Mouse (Mus musculus) CH12.LX (cell line): ENCODE measurements at regions not wholly inside any gene's neighbourhood (a gene's known extent, or its start where the extent isn't known, plus 50 kb on each side); places are given as distances from the start of the nearest gene placed in this dataset.

Experiments
- DNase-seq: peaks from one replicate; pipeline ENCODE4 v3.0.0-alpha.2; 2013; ENCODE audit errors: extremely low read depth
- H3K27ac ChIP-seq: 2 replicates; pipeline ENCODE4 v1.5.1; 2012; ENCODE audit warnings: low read depth, mild to moderate bottlenecking, control low read depth, moderate library complexity; ENCODE audit not compliant: insufficient read depth
- H3K27me3 ChIP-seq: replicated peaks from 2 replicates; pipeline ENCODE3; 2012; ENCODE audit warnings: inconsistent platforms
- H3K36me3 ChIP-seq, 2 experiments: replicated peaks in 1 of 2; 2 replicates each; pipeline versions ENCODE3 to v1.6.1; 2012; ENCODE audit warnings: inconsistent platforms in 1 of 2, low read length in 1 of 2, mild to moderate bottlenecking in 1 of 2, mixed read lengths in 1 of 2, moderate library complexity in 1 of 2; ENCODE audit not compliant: control insufficient read depth in 1 of 2, insufficient read depth in 1 of 2
- H3K4me1 ChIP-seq, 2 experiments: 2 replicates each; pipeline ENCODE4 v1.6.1; 2012; ENCODE audit warnings: inconsistent platforms in 1 of 2, moderate library complexity in 1 of 2; ENCODE audit not compliant: insufficient read depth in 2 of 2, control insufficient read depth in 1 of 2
- H3K4me2 ChIP-seq: 2 replicates; pipeline ENCODE4 v1.6.1; 2012; ENCODE audit warnings: low read depth, mild to moderate bottlenecking, control low read depth; ENCODE audit not compliant: poor library complexity, insufficient read depth, severe bottlenecking
- H3K4me3 ChIP-seq, 3 experiments: fragments of 150-350 bp in 1 of 3; sonication (generic) in 1 of 3; replicated peaks in 1 of 3; 2 replicates each; pipeline versions ENCODE3 to v1.5.1; 2011 to 2012; ENCODE audit warnings: low read depth in 2 of 3, low read length in 2 of 3, mild to moderate bottlenecking in 2 of 3, moderate library complexity in 2 of 3, control low read depth in 1 of 3, improper control_type of control experiment in 1 of 3, inconsistent platforms in 1 of 3, mixed read lengths in 1 of 3; ENCODE audit not compliant: poor library complexity in 1 of 3
- H3K79me2 ChIP-seq: replicated peaks from 2 replicates; pipeline ENCODE4 v1.6.1; 2012; ENCODE audit warnings: mild to moderate bottlenecking, moderate library complexity; ENCODE audit not compliant: control insufficient read depth, poor library complexity, insufficient read depth, severe bottlenecking; ENCODE audit errors: extremely low read depth
- H3K9ac ChIP-seq: 2 replicates; pipeline ENCODE4 v1.6.1; 2012; ENCODE audit warnings: low read depth, mild to moderate bottlenecking, control low read depth, moderate library complexity; ENCODE audit not compliant: insufficient read depth
- H3K9me3 ChIP-seq: replicated peaks from 2 replicates; pipeline ENCODE3; 2012; ENCODE audit warnings: low read length, inconsistent platforms, mixed read lengths
- CHD1 ChIP-seq: IDR thresholded peaks from 2 replicates; pipeline ENCODE4 v1.6.1; 2012; ENCODE audit warnings: low read depth, low read length, improper control_type of control experiment, inconsistent platforms
- CTCF ChIP-seq, 2 experiments: IDR thresholded peaks in 1 of 2; conservative IDR thresholded peaks in 1 of 2; 2 replicates each; pipeline ENCODE4 v1.5.1; 2011 to 2012; ENCODE audit warnings: low read depth in 2 of 2, low read length in 2 of 2, improper control_type of control experiment in 1 of 2, inconsistent platforms in 1 of 2, mild to moderate bottlenecking in 1 of 2, moderate library complexity in 1 of 2
- EP300 ChIP-seq: IDR thresholded peaks from 2 replicates; pipeline ENCODE4 v1.6.1; 2011; ENCODE audit warnings: low read length, improper control_type of control experiment
- ETS1 ChIP-seq: conservative IDR thresholded peaks from 2 replicates; pipeline ENCODE4 v1.6.1; 2012; ENCODE audit warnings: low read depth, mild to moderate bottlenecking, inconsistent platforms, low read length, improper control_type of control experiment, moderate library complexity
- JUN ChIP-seq: IDR thresholded peaks from 2 replicates; pipeline ENCODE4 v1.6.1; 2011; ENCODE audit warnings: low read depth, mild to moderate bottlenecking, low read length, improper control_type of control experiment, moderate library complexity; ENCODE audit not compliant: insufficient read depth
- JUND ChIP-seq: conservative IDR thresholded peaks from 2 replicates; pipeline ENCODE4 v1.6.1; 2011; ENCODE audit warnings: low read depth, low read length, improper control_type of control experiment
- KAT2A ChIP-seq: IDR thresholded peaks from 2 replicates; pipeline ENCODE4 v1.6.1; 2012; ENCODE audit warnings: low read length, improper control_type of control experiment, inconsistent platforms; ENCODE audit not compliant: insufficient replicate concordance
- MAFK ChIP-seq: IDR thresholded peaks from 2 replicates; pipeline ENCODE4 v1.6.1; 2011; ENCODE audit warnings: low read length, improper control_type of control experiment; ENCODE audit not compliant: insufficient replicate concordance
- MAZ ChIP-seq: IDR thresholded peaks from 2 replicates; pipeline ENCODE4 v1.6.1; 2012; ENCODE audit warnings: low read depth, mild to moderate bottlenecking, inconsistent platforms, low read length, improper control_type of control experiment, moderate library complexity
- PAX5 ChIP-seq: IDR thresholded peaks from 2 replicates; pipeline ENCODE4 v1.6.1; 2012; ENCODE audit warnings: low read length, inconsistent platforms, mixed read lengths
- POLR2A ChIP-seq: IDR thresholded peaks from 2 replicates; pipeline ENCODE4 v1.6.1; 2011; ENCODE audit warnings: low read depth, mild to moderate bottlenecking, improper control_type of control experiment, low read length
- SIN3A ChIP-seq: IDR thresholded peaks from 2 replicates; pipeline ENCODE4 v1.6.1; 2012; ENCODE audit warnings: low read length, improper control_type of control experiment, inconsistent platforms
- TBP ChIP-seq: conservative IDR thresholded peaks from 2 replicates; pipeline ENCODE4 v1.6.1; 2011; ENCODE audit warnings: low read depth, low read length, improper control_type of control experiment
- ZC3H11A ChIP-seq: IDR thresholded peaks from 2 replicates; pipeline ENCODE4 v1.6.1; 2012; ENCODE audit warnings: low read depth, mild to moderate bottlenecking, inconsistent platforms, low read length, improper control_type of control experiment
- ZMIZ1 ChIP-seq: IDR thresholded peaks from 2 replicates; pipeline ENCODE4 v1.6.1; 2012; ENCODE audit warnings: low read depth, mild to moderate bottlenecking, inconsistent platforms, low read length, improper control_type of control experiment
- dilution Hi-C: fragments of 300-500 bp; cut with MboI; formaldehyde crosslinking; loops from 2 replicates; pipeline ENCODE4 v1.14.3; 2020; ENCODE audit warnings: low sequenced_read_pairs; ENCODE audit not compliant: extremely low pct_unique_long_range_greater_than_20kb, extremely low pct_ligation_motif_present
- in situ Hi-C: fragments of 300-500 bp; cut with MboI; formaldehyde crosslinking; loops from 3 replicates; pipeline ENCODE4 v1.14.3; 2019; ENCODE audit warnings: low sequenced_read_pairs, low pct_ligation_motif_present, low pct_unique_long_range_greater_than_20kb, mixed read lengths

DNA sequence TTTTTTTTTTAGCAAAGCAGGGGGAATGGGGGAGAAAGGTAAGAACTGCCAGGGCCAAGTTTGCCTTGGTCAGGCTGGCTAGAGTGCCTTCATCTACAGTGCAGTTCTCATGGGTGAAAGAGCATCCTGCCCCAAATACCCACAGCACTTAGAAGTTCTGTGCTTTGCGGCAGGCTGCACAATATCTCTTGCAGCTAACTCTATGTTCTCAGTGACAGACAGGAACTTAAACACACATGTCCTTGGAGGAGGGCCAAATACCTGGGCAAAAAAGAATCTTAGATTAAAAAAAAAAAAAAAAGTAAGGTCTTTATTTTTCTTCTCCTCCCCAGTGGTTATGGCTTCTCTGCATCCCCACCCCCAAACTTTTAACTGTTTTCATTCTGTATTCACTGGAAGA is 78.8 kb upstream of the Lrig1 start:
- in situ Hi-C loops (no loop called here), dilution Hi-C loops (no loop called here)
- TF ChIP-seq ZMIZ1 (no peak), ETS1 (no peak), TBP (no peak), POLR2A (no peak), ZC3H11A (no peak), EP300 (no peak), PAX5 (no peak), KAT2A (no peak)
- Histone ChIP-seq H3K9ac (no peak overlapping the region), H3K9me3 (peaks cover 10% of the 10 kb centered on the region), H3K4me2 (no peak overlapping the region), H3K79me2 (no peaks in the 10 kb centered on the region), H3K27ac (no peak overlapping the region), H3K36me3 (no peaks in the 10 kb centered on the region), H3K4me3 (no peak overlapping the region), H3K27me3 (peaks cover 63% of the 10 kb centered on the region), H3K4me1 (peaks cover 0 to 13% of the 10 kb centered on the region in 2 experiments; a peak in 2 of 4 replicates)
- no peak for DNase-seq

DNA sequence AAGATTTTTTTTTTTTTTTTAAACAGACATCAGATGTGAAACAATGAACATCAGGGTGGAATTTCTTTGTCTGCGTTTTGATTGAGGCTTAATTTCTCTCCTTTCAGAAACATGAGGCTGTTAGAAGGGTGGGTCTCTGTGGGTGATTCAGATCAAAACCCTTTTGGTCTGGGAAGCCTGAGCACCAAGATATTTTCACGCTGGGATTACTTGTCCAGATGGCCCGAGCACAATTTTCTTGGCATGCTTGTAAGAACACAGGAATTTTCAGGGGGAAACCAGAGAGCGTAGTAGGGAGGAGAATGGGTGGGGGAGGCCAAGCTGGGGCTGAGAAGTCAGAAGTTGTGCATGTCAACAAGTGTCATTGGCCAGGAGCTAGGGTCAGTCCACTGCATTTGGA is 76.6 kb upstream of the Lrig1 start:
- no peaks in the 10 kb centered on the region for H3K36me3 ChIP-seq
- H3K4me2 ChIP-seq: no peak overlapping the region
- peaks cover 10% of the 10 kb centered on the region for H3K9me3 ChIP-seq
- H3K79me2 ChIP-seq: no peaks in the 10 kb centered on the region
- H3K4me3 ChIP-seq: no peak overlapping the region
- peaks cover 0 to 13% of the 10 kb centered on the region in 2 experiments; a peak in 2 of 4 replicates for H3K4me1 ChIP-seq
- no peak for DNase-seq
- H3K27ac ChIP-seq: no peak overlapping the region
- in situ Hi-C loops (no loop called here), dilution Hi-C loops (no loop called here)
- no peak overlapping the region for H3K9ac ChIP-seq
- TF ChIP-seq ETS1: no peak
- TF ChIP-seq MAZ: no peak
- no peak for TF ChIP-seq MAFK
- no peak for TF ChIP-seq JUND
- no peak for TF ChIP-seq JUN
- no peak for TF ChIP-seq SIN3A
- no peak for TF ChIP-seq CHD1
- peaks cover 71% of the 10 kb centered on the region for H3K27me3 ChIP-seq

DNA sequence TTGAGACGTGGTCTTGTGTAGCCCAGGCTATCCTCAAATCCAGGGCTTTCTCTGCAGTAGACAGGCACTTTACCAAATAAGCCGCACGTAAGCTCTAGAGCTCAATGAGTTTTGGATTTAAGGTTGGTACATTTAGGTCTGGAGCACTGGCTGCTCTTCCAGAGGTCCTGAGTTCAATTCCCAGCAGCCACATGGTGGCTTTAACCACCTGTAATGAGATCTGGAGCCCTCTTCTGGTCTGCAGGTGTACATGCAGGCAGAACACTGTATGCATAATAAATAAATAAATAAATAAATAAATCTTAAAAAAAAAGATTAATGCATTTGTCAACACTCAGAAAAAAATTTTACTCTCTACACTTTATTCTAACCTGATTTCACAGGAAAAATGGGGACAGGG is 74.9 kb upstream of the Lrig1 start:
- H3K4me3 ChIP-seq: no peak overlapping the region
- no peaks in the 10 kb centered on the region for H3K79me2 ChIP-seq
- peaks cover 68% of the 10 kb centered on the region for H3K27me3 ChIP-seq
- DNase-seq: no peak
- TF ChIP-seq CTCF (conservative IDR thresholded peaks at IDR 0.05 in 1 of 2, IDR thresholded peaks at IDR 0.05 in 1 of 2; ENCODE audit: low read depth in 2 of 2, low read length in 2 of 2) (peak in 1 of 2 experiments; percentile 9; a peak in 1 of 4 replicates), JUND (no peak)
- H3K4me2 ChIP-seq: no peak overlapping the region
- peaks cover 10% of the 10 kb centered on the region for H3K9me3 ChIP-seq
- H3K27ac ChIP-seq: no peak overlapping the region
- H3K9ac ChIP-seq: no peak overlapping the region
- in situ Hi-C loops (no loop called here), dilution Hi-C loops (no loop called here)
- H3K36me3 ChIP-seq: no peaks in the 10 kb centered on the region
- peaks cover 0 to 7% of the 10 kb centered on the region in 2 experiments; a peak in 2 of 4 replicates for H3K4me1 ChIP-seq
